Mouse (Mus musculus): ENCODE data around the gene Atxn3. TPM values are rescaled to one million over a fixed set of nuclear protein-coding genes. Genes with fewer than 3 reads are reported as not detected.
A peak's percentile ranks its signal among the peaks of the same experiment; 100 is the strongest.
"Not testable (repeated sequence)": the region's sequence is repeated elsewhere in the genome, so short reads cannot be mapped to it uniquely, and the experiment has no call there.

Atxn3 gene
- total and polyA plus RNA-seq, 2 experiments from 2014 or later, result 8.9 to 13.7 TPM

DNA sequence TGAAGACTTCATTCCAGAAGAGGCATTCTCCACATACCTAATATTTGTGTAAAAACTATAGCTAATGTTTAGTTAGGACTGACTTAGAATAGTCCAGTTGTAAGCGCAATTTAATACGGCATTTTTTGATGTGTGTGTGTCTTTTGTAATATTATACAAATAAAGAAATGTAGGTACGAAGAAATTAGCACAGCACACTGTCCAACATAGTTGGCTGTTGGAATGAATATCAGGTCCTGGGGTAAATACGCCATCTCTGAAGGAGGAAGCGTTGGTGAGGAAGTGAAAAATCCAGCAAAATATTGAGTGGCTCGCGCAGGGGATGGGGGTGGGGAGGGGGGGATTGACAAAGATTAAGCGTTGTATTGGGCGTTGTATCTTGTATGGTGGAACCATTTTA is 510 bp upstream of the Atxn3 start:
- ATAC-seq, result no peak
- peak overlapping the region; percentile 95 for H3K4me3 ChIP-seq (ENCODE audit: low read depth, low read length)

GRCm38 (mm10) chr12:101957079-101957941 is 736 bp downstream of the Atxn3 start:
- no peaks in the 10 kb centered on the region for H3K36me3 ChIP-seq (ENCODE audit: insufficient read depth)
- H3K27ac ChIP-seq (ENCODE audit: low read depth, low read length), result peak overlapping the region; percentile 79
- WGBS, result 9% methylated on average over 26 of the region's 26 CpGs
- peak overlapping the region; percentile 75 for H3K9ac ChIP-seq
- H3K27me3 ChIP-seq (ENCODE audit: insufficient read depth, low read length), result no peaks in the 10 kb centered on the region
- no peaks in the 10 kb centered on the region for H3K4me1 ChIP-seq (ENCODE audit: insufficient read depth)
- no peaks in the 10 kb centered on the region for H3K9me3 ChIP-seq (ENCODE audit: low read length)
- peak overlapping the region; percentile 58 for H3K4me2 ChIP-seq (ENCODE audit: low read depth)
- no peak for TF ChIP-seq CTCF (IDR thresholded peaks at IDR 0.05; ENCODE audit: low read depth)
- peak overlapping the region; percentile 95 for H3K4me3 ChIP-seq (ENCODE audit: low read depth, low read length)
- DNase-seq (peak; percentile 27), ATAC-seq (no peak; the same call in 1 of the 2 replicates)

More for the DNA sequence above, 510 bp upstream of the Atxn3 start:
- H3K4me2 ChIP-seq (ENCODE audit: low read depth), result peak overlapping the region; percentile 40
- H3K9me3 ChIP-seq (ENCODE audit: low read length), result no peaks in the 10 kb centered on the region
- DNase-seq, result no peak
- H3K27ac ChIP-seq (ENCODE audit: low read depth, low read length), result no peak overlapping the region
- no peaks in the 10 kb centered on the region for H3K27me3 ChIP-seq (ENCODE audit: insufficient read depth, low read length)
- no peaks in the 10 kb centered on the region for H3K4me1 ChIP-seq (ENCODE audit: insufficient read depth)
- H3K9ac ChIP-seq, result no peak overlapping the region
- TF ChIP-seq CTCF (IDR thresholded peaks at IDR 0.05; ENCODE audit: low read depth), result no peak
- 59% methylated on average over 9 of the region's 9 CpGs for WGBS
- H3K36me3 ChIP-seq (ENCODE audit: insufficient read depth), result no peaks in the 10 kb centered on the region

DNA sequence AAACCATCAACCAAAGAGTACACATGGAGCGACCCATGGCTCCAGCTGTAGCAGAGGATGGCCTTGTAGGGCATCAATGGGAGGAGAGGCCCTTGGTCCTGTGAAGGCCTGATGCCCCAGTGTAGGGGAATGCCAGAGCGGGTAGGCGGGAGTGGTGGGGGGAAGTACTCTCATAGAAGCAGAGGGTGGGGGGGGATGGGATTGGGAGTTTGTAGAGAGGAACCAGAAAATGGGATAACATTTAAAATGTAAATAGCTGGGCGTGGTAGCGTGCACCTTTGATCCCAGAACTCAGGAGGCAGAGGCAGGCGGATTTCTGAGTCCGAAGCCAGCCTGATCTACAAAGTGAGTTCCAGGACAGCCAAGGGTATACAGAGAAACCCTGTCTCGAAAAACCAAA is 2.2 kb downstream of the Atxn3 start:
- H3K9me3 ChIP-seq (ENCODE audit: low read length); H3K27me3 ChIP-seq (ENCODE audit: insufficient read depth, low read length); H3K27ac ChIP-seq (ENCODE audit: low read depth, low read length); H3K9ac ChIP-seq; H3K4me1 ChIP-seq (ENCODE audit: insufficient read depth); ATAC-seq; DNase-seq; H3K4me2 ChIP-seq (ENCODE audit: low read depth); H3K4me3 ChIP-seq (ENCODE audit: low read depth, low read length); H3K36me3 ChIP-seq (ENCODE audit: insufficient read depth): not testable (repeated sequence)
- 96% methylated on average over 8 of the region's 8 CpGs for WGBS

DNA sequence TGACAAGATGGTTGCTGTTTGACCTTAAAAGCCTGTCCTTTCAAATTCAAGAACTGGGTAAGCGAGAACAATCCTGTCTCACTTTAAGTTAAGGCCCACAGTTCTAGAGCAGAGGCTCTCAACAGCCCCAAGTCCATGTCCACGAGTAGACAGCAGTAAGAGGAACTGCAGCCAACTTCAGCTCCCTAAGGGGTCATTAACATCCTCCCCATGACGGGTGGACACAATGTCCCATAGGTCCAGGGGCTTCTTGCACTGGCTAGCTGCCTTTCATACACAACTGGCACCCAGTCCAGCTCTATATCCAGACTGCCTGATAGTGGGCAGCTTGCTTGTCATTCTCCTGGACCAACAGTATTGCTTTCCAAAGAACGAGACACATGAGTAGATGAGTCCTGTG is 9.2 kb downstream of the Atxn3 start:
- no peak for TF ChIP-seq CTCF (IDR thresholded peaks at IDR 0.05; ENCODE audit: low read depth)
- DNase-seq (no peak), ATAC-seq (no peak)
- H3K4me2 ChIP-seq (ENCODE audit: low read depth), result no peak overlapping the region
- H3K4me1 ChIP-seq (ENCODE audit: insufficient read depth), result no peaks in the 10 kb centered on the region
- no peaks in the 10 kb centered on the region for H3K27me3 ChIP-seq (ENCODE audit: insufficient read depth, low read length)
- H3K9ac ChIP-seq, result no peak overlapping the region
- H3K27ac ChIP-seq (ENCODE audit: low read depth, low read length), result no peak overlapping the region
- no peak overlapping the region for H3K4me3 ChIP-seq (ENCODE audit: low read depth, low read length)
- no peaks in the 10 kb centered on the region for H3K9me3 ChIP-seq (ENCODE audit: low read length)
- WGBS, result 73% methylated on average over 4 of the region's 4 CpGs
- peaks cover 25% of the 10 kb centered on the region for H3K36me3 ChIP-seq (ENCODE audit: insufficient read depth)

GRCm38 (mm10) chr12:101947986-101948385 is 10.1 kb downstream of the Atxn3 start:
- Histone ChIP-seq H3K4me3 (ENCODE audit: low read depth, low read length) (no peak overlapping the region), H3K9ac (no peak overlapping the region), H3K4me2 (ENCODE audit: low read depth) (no peak overlapping the region), H3K9me3 (ENCODE audit: low read length) (no peaks in the 10 kb centered on the region), H3K27me3 (ENCODE audit: insufficient read depth, low read length) (no peaks in the 10 kb centered on the region), H3K4me1 (ENCODE audit: insufficient read depth) (no peaks in the 10 kb centered on the region), H3K36me3 (ENCODE audit: insufficient read depth) (peaks cover 25% of the 10 kb centered on the region), H3K27ac (ENCODE audit: low read depth, low read length) (no peak overlapping the region)
- ATAC-seq (no peak), DNase-seq (no peak)
- no peak for TF ChIP-seq CTCF (IDR thresholded peaks at IDR 0.05; ENCODE audit: low read depth)
- WGBS, result 90% methylated on average over 8 of the region's 8 CpGs

GRCm38 (mm10) chr12:101937572-101937971 is 20.5 kb downstream of the Atxn3 start:
- H3K4me2 ChIP-seq (ENCODE audit: low read depth), result no peak overlapping the region
- H3K9ac ChIP-seq, result no peak overlapping the region
- no peak for ATAC-seq
- no peak overlapping the region for H3K4me3 ChIP-seq (ENCODE audit: low read depth, low read length)
- DNase-seq, result no peak
- TF ChIP-seq CTCF (IDR thresholded peaks at IDR 0.05; ENCODE audit: low read depth), result no peak
- no peaks in the 10 kb centered on the region for H3K4me1 ChIP-seq (ENCODE audit: insufficient read depth)
- peaks cover 59% of the 10 kb centered on the region for H3K36me3 ChIP-seq (ENCODE audit: insufficient read depth)
- H3K9me3 ChIP-seq (ENCODE audit: low read length), result no peaks in the 10 kb centered on the region
- H3K27me3 ChIP-seq (ENCODE audit: insufficient read depth, low read length), result no peaks in the 10 kb centered on the region
- H3K27ac ChIP-seq (ENCODE audit: low read depth, low read length), result no peak overlapping the region
- WGBS, result 85% methylated on average over 7 of the region's 7 CpGs

GRCm38 (mm10) chr12:101935223-101935622 is 22.8 kb downstream of the Atxn3 start:
- H3K4me3 ChIP-seq (ENCODE audit: low read depth, low read length), result no peak overlapping the region
- no peaks in the 10 kb centered on the region for H3K9me3 ChIP-seq (ENCODE audit: low read length)
- H3K27me3 ChIP-seq (ENCODE audit: insufficient read depth, low read length), result no peaks in the 10 kb centered on the region
- no peak overlapping the region for H3K4me2 ChIP-seq (ENCODE audit: low read depth)
- 93% methylated on average over 3 of the region's 3 CpGs for WGBS
- ATAC-seq, result no peak
- TF ChIP-seq CTCF (IDR thresholded peaks at IDR 0.05; ENCODE audit: low read depth), result no peak
- H3K36me3 ChIP-seq (ENCODE audit: insufficient read depth), result peaks cover 57% of the 10 kb centered on the region
- DNase-seq, result no peak
- H3K27ac ChIP-seq (ENCODE audit: low read depth, low read length), result no peak overlapping the region
- no peaks in the 10 kb centered on the region for H3K4me1 ChIP-seq (ENCODE audit: insufficient read depth)
- no peak overlapping the region for H3K9ac ChIP-seq
